Mouse (Mus musculus) heart, embryonic 11.5 days (tissue): ENCODE data around the gene Klhdc3. TPM values are rescaled to one million over a fixed set of nuclear protein-coding genes. Genes with fewer than 3 reads are reported as not detected.
A peak's percentile ranks its signal among the peaks of the same experiment; 100 is the strongest.

Source experiments
- ATAC-seq: fragments of 200-750 bp; cut with Nextera tagmentation; replicated peaks from 2 replicates; pipeline ENCODE4 v1.8.0; 2017; ENCODE audit warnings: moderate library complexity; ENCODE audit not compliant: insufficient number of reproducible peaks, low FRiP score, low TSS enrichment
- H3K27ac ChIP-seq: fragments of 300-500 bp; sonication (generic); 2 replicates; pipeline ENCODE4 v1.5.1; 2014; ENCODE audit warnings: mild to moderate bottlenecking, low read depth, low read length
- H3K27me3 ChIP-seq: fragments of 300-500 bp; sonication (generic); 2 replicates; pipeline ENCODE4 v1.6.1; 2014; ENCODE audit warnings: mild to moderate bottlenecking, low read length, mixed read lengths; ENCODE audit not compliant: control insufficient read depth, insufficient read depth
- H3K36me3 ChIP-seq: fragments of 300-500 bp; sonication (generic); 2 replicates; pipeline ENCODE4 v1.6.1; 2014; ENCODE audit warnings: mild to moderate bottlenecking, low read length, moderate library complexity, mixed read lengths; ENCODE audit not compliant: control insufficient read depth, insufficient read depth
- H3K4me1 ChIP-seq: fragments of 300-500 bp; sonication (generic); 2 replicates; pipeline ENCODE4 v1.6.1; 2014; ENCODE audit warnings: low read length; ENCODE audit not compliant: control insufficient read depth, insufficient read depth
- H3K4me2 ChIP-seq: fragments of 300-500 bp; sonication (generic); 2 replicates; pipeline ENCODE4 v1.6.1; 2014; ENCODE audit warnings: mild to moderate bottlenecking, moderate library complexity
- H3K4me3 ChIP-seq: fragments of 300-500 bp; sonication (generic); 2 replicates; pipeline ENCODE4 v1.5.1; 2014; ENCODE audit warnings: low read depth, low read length
- H3K9ac ChIP-seq: fragments of 300-500 bp; sonication (generic); 2 replicates; pipeline ENCODE4 v1.6.1; 2014; ENCODE audit warnings: mild to moderate bottlenecking, low read depth, low read length, moderate library complexity
- H3K9me3 ChIP-seq: fragments of 300-500 bp; sonication (generic); replicated peaks from 2 replicates; pipeline ENCODE4 v1.6.1; 2016; ENCODE audit warnings: low read length; ENCODE audit not compliant: control insufficient read depth
- WGBS: fragments of 180-500 bp; shearing (Covaris S2); extraction: QIAGEN DNeasy Blood & Tissue Kit; methylation state at CpG from one replicate; pipeline ENCODE4 v1.1.7; 2014; ENCODE audit not compliant: insufficient replicate concordance; 5-methylcytosine and 5-hydroxymethylcytosine counted together
- polyA plus RNA-seq: library from polyadenylated mRNA; unstranded; fragments of >200 nt; fragmentation: Nextera tagmentation; extraction: Ambion mirVana; gene quantifications from 2 replicates; pipeline ENCODE4 v1.2.1, GENCODE M21; 2014

Gene Klhdc3
- polyA plus RNA-seq, 1 experiment from 2014 or later, result 117 TPM

DNA sequence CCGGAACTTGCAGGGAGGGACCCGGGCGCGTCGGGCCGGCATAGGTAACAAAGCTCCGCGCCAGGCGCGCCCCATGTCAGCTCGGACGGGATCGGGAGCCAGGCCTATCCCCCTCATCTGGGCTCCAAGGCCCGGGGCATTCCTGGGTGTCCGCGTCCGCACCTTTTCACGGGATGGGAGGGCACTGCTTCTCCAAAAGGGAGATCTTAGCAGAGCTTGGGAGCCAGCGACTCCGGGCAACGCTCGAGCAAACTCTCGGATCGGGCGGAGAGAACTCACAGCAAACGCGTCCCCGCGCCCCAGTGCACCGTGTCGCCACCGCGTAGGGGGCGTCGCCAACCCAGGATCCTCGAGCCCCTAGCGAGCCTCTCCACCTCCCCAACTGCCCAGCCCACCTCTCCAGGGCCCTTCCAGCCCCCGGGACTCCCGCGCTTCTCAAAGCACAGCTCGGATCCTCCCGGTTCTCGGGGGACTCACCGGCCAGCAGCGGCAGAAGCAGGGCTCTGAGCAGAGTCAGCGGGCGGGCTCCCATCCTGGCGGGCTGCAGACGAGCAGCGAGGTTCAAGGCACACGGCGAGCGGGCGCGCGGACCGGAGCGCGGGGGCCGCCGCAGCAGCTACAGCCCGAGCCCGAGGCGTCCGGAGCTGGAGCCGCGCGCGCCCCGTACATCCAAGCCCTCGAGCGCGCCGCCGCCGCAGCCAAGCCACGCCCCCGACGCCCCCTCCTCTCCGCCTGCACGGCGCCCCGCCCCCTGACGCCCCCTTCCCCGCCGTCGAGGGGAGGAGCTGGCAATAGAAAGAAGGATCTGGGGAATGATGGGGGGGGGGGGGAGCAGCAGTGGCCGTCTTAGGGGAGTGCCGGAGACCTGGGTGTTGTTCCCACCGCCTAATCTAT lies 51.7 kb downstream of the Klhdc3 start, which contains the start of gene Ptk7:
Gene Ptk7, minus strand, starts transcription at position 714 of the 894 bp plus-strand sequence.
- peaks cover 50% of the 10 kb centered on the region for H3K4me1 ChIP-seq
- H3K9me3 ChIP-seq, result no peaks in the 10 kb centered on the region
- H3K27ac ChIP-seq, result peak within 1 kb of the TSS; percentile 98
- peak within 1 kb of the TSS; percentile 99 for H3K9ac ChIP-seq
- H3K4me2 ChIP-seq, result peak within 1 kb of the TSS; percentile 84
- under 1% methylated on average over 79 of the region's 90 CpGs for WGBS
- H3K4me3 ChIP-seq, result peak within 1 kb of the TSS; percentile 95
- H3K36me3 ChIP-seq, result no peaks in the 10 kb centered on the region; the same call in none of the 2 replicates
- H3K27me3 ChIP-seq, result no peaks in the 10 kb centered on the region
- peak; percentile 57 for ATAC-seq

DNA sequence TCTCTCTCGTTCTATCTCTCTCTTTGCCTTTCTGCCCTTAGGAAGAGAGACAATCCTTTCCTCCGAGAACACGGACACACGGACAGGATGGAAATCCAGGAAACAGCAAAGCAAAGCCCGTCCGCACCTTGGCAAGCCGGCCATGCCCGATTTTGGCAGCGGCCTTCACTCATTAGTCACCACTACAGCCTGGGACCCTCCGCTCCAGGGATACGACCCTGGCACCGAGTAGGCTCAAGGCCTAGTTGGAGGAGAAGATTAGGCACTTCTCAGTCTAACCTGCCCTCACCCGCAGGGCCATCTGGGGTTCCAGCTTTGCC lies 52.3 kb downstream of the Klhdc3 start:
- H3K4me2 ChIP-seq, result peak overlapping the region; percentile 84
- H3K36me3 ChIP-seq, result no peaks in the 10 kb centered on the region; the same call in none of the 2 replicates
- no peak for ATAC-seq
- 0% methylated on average over 13 of the region's 13 CpGs for WGBS
- no peaks in the 10 kb centered on the region for H3K9me3 ChIP-seq
- peaks cover 56% of the 10 kb centered on the region for H3K4me1 ChIP-seq
- H3K4me3 ChIP-seq, result peak overlapping the region; percentile 95
- peak overlapping the region; percentile 99 for H3K9ac ChIP-seq
- H3K27ac ChIP-seq, result peak overlapping the region; percentile 98
- H3K27me3 ChIP-seq, result no peaks in the 10 kb centered on the region

DNA sequence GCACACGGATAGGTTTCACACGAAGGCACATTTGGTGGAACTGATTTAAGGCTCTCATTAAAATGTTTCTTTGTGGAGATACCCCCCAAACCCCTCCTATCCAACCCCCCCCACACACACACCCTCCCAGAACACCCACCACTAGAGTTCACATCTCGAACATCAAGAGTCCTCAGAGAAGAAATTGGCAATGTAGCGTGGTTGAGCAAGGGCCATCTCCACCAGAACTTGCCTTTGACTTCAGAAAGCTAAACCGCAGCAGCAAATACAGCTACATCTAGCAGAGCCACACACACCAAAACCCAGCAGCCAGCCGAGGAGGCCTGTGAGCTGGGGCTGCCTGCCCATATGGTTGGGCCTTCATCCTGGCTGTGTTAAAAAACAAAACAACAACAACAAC lies 53.3 kb downstream of the Klhdc3 start:
- Histone ChIP-seq H3K27ac (peak overlapping the region; percentile 98; the same call in 1 of the 2 replicates), H3K27me3 (no peaks in the 10 kb centered on the region), H3K4me2 (peak overlapping the region; percentile 84), H3K9ac (peak overlapping the region; percentile 99), H3K9me3 (no peaks in the 10 kb centered on the region), H3K4me1 (peaks cover 66% of the 10 kb centered on the region), H3K4me3 (peak overlapping the region; percentile 95), H3K36me3 (no peaks in the 10 kb centered on the region; the same call in none of the 2 replicates)
- WGBS, result 48% methylated on average over 6 of the region's 6 CpGs
- ATAC-seq, result no peak

DNA sequence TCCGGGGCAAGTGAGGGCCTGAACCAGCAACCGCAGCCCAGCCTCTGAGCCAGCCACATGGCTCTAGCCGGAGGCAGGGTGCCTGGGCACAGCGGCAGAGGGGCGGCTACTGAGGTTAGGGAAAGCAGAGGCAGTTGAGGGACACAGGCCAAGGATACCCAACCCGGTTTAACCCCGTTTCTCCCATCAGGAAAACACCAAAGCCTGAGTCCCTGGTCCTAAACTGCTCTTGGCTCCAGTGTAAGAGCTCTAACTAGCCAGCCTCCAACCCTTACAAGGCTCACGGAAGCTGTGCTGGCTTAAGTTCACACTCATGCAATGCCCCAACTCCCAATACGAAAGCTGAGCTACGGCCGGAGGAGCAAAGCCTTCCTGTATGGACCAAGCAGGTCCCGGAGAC lies 56.1 kb downstream of the Klhdc3 start:
- Histone ChIP-seq H3K4me1 (peaks cover 80% of the 10 kb centered on the region), H3K9me3 (no peaks in the 10 kb centered on the region), H3K27me3 (no peaks in the 10 kb centered on the region), H3K4me3 (peak overlapping the region; percentile 16), H3K4me2 (peak overlapping the region; percentile 58), H3K27ac (peak overlapping the region; percentile 90), H3K9ac (peak overlapping the region; percentile 67), H3K36me3 (no peaks in the 10 kb centered on the region)
- 47% methylated on average over 12 of the region's 12 CpGs for WGBS
- ATAC-seq, result no peak

Other genes starting within 250 kb of the Klhdc3 start
- gene Slc22a7, start 242.5 kb downstream of the Klhdc3 start, polyA plus RNA-seq, result 0.20 TPM in 1 of 2 replicates, not detected in the other
- gene Ttbk1, start 193.2 kb downstream of the Klhdc3 start, polyA plus RNA-seq, result 0.04 and 0.07 TPM in 2 replicates
- gene Dnph1, start 184.2 kb downstream of the Klhdc3 start, polyA plus RNA-seq, result 27.9 and 28.4 TPM in 2 replicates
- gene Cul9, start 134.5 kb downstream of the Klhdc3 start, polyA plus RNA-seq, result 2.5 and 4.4 TPM in 2 replicates
- gene Srf, start 124.7 kb downstream of the Klhdc3 start, polyA plus RNA-seq, result 14.6 and 15.0 TPM in 2 replicates
- 18.8 and 22.8 TPM in 2 replicates for gene Ptk7, start 51.4 kb downstream of the Klhdc3 start, polyA plus RNA-seq
- gene Klc4, start 34.9 kb downstream of the Klhdc3 start, polyA plus RNA-seq, result 16.5 and 18.0 TPM in 2 replicates
- gene Mrpl2, start 34.7 kb downstream of the Klhdc3 start, polyA plus RNA-seq, result 110 and 119 TPM in 2 replicates
- gene Cul7, start 30.6 kb downstream of the Klhdc3 start, polyA plus RNA-seq, result 33.6 and 36.2 TPM in 2 replicates
- gene Rrp36, start 6.6 kb downstream of the Klhdc3 start, polyA plus RNA-seq, result 37.0 and 40.8 TPM in 2 replicates
- 142 and 154 TPM in 2 replicates for gene Mea1, start 2.1 kb downstream of the Klhdc3 start, polyA plus RNA-seq
- gene Ppp2r5d, start 24.2 kb upstream of the Klhdc3 start, polyA plus RNA-seq, result 52.5 and 63.6 TPM in 2 replicates
- 9.0 and 9.7 TPM in 2 replicates for gene Pex6, start 30.5 kb upstream of the Klhdc3 start, polyA plus RNA-seq
- gene Gnmt, start 48.3 kb upstream of the Klhdc3 start, polyA plus RNA-seq, result 0.61 and 1.0 TPM in 2 replicates
- 46.5 and 51.9 TPM in 2 replicates for gene Cnpy3, start 71.3 kb upstream of the Klhdc3 start, polyA plus RNA-seq
- 0.24 and 0.34 TPM in 2 replicates for gene Ptcra, start 82.8 kb upstream of the Klhdc3 start, polyA plus RNA-seq
- gene 2310039H08Rik, start 91.7 kb upstream of the Klhdc3 start, polyA plus RNA-seq, result 43.9 and 45.3 TPM in 2 replicates
- gene Rpl7l1, start 101.8 kb upstream of the Klhdc3 start, polyA plus RNA-seq, result 115 and 116 TPM in 2 replicates
- 4.1 and 4.9 TPM in 2 replicates for gene Bicral, start 177.6 kb upstream of the Klhdc3 start, polyA plus RNA-seq
- 53.4 and 54.1 TPM in 2 replicates for gene Tbcc, start 209.8 kb upstream of the Klhdc3 start, polyA plus RNA-seq
- gene Prph2, start 229.5 kb upstream of the Klhdc3 start, polyA plus RNA-seq, result not detected in 2 replicates